Mouse (Mus musculus) kidney, embryonic 15.5 days (tissue): Measurements from ENCODE around the gene Pigh. TPM values are rescaled to one million over a fixed set of nuclear protein-coding genes. Genes with fewer than 3 reads are reported as not detected.

Experiments
- ATAC-seq: fragments of 200-750 bp; cut with Nextera tagmentation; replicated peaks from 2 replicates; pipeline ENCODE4 v1.8.0; 2017; ENCODE audit warnings: moderate TSS enrichment; ENCODE audit not compliant: low FRiP score
- H3K27ac ChIP-seq: fragments of 300-500 bp; sonication (generic); 2 replicates; pipeline ENCODE4 v1.5.1; 2015; ENCODE audit warnings: mild to moderate bottlenecking, inconsistent platforms
- H3K27me3 ChIP-seq: fragments of 300-500 bp; sonication (generic); 2 replicates; pipeline ENCODE4 v1.6.1; 2015; ENCODE audit warnings: inconsistent platforms
- H3K36me3 ChIP-seq: fragments of 300-500 bp; sonication (generic); 2 replicates; pipeline ENCODE4 v1.6.1; 2015; ENCODE audit warnings: inconsistent platforms
- H3K4me1 ChIP-seq: fragments of 300-500 bp; sonication (generic); 2 replicates; pipeline ENCODE4 v1.6.1; 2015; ENCODE audit warnings: inconsistent platforms
- H3K4me2 ChIP-seq: fragments of 300-500 bp; sonication (generic); 2 replicates; pipeline ENCODE4 v1.6.1; 2015; ENCODE audit warnings: moderate library complexity, mild to moderate bottlenecking, inconsistent platforms
- H3K4me3 ChIP-seq: fragments of 300-500 bp; sonication (generic); replicated peaks from 2 replicates; pipeline ENCODE4 v1.5.1; 2015; ENCODE audit warnings: mild to moderate bottlenecking, inconsistent platforms
- H3K9ac ChIP-seq: fragments of 300-500 bp; sonication (generic); 2 replicates; pipeline ENCODE4 v1.6.1; 2015; ENCODE audit warnings: mild to moderate bottlenecking, inconsistent platforms
- H3K9me3 ChIP-seq: fragments of 300-500 bp; sonication (generic); replicated peaks from 2 replicates; pipeline ENCODE4 v1.6.1; 2016; ENCODE audit warnings: inconsistent platforms
- WGBS: fragments of 180-500 bp; shearing (Covaris S2); methylation state at CpG from one replicate; pipeline ENCODE4 v1.1.7; 2015; ENCODE audit warnings: mixed read lengths; 5-methylcytosine and 5-hydroxymethylcytosine counted together
- polyA plus RNA-seq: library from polyadenylated mRNA; unstranded; fragments of >200 nt; fragmentation: Nextera tagmentation; extraction: Ambion mirVana; gene quantifications from 2 replicates; pipeline ENCODE4 v1.2.1, GENCODE M21; 2015

The Pigh gene
- polyA plus RNA-seq, 1 experiment from 2014 or later, result 36.2 TPM

- H3K27ac ChIP-seq, result no peak overlapping the region
- no peak overlapping the region for H3K4me3 ChIP-seq
- no peaks in the 10 kb centered on the region for H3K9me3 ChIP-seq
- H3K9ac ChIP-seq, result no peak overlapping the region
- no peak overlapping the region for H3K4me2 ChIP-seq
- no peaks in the 10 kb centered on the region for H3K4me1 ChIP-seq
- ATAC-seq, result no peak
- 80% methylated on average over 2 of the region's 2 CpGs for WGBS
- H3K36me3 ChIP-seq, result no peaks in the 10 kb centered on the region
- H3K27me3 ChIP-seq, result no peaks in the 10 kb centered on the region
Observed at GRCm38 (mm10) chr12:79104544-79104943, 15.1 kb upstream of the Pigh start.

GRCm38 (mm10) chr12:79103773-79104172, 14.3 kb upstream of the Pigh start:
- 71% methylated on average over 3 of the region's 3 CpGs for WGBS
- H3K4me2 ChIP-seq, result no peak overlapping the region
- no peaks in the 10 kb centered on the region for H3K36me3 ChIP-seq
- ATAC-seq, result no peak
- H3K9ac ChIP-seq, result no peak overlapping the region
- H3K4me3 ChIP-seq, result no peak overlapping the region
- no peaks in the 10 kb centered on the region for H3K27me3 ChIP-seq
- no peak overlapping the region for H3K27ac ChIP-seq
- H3K9me3 ChIP-seq, result no peaks in the 10 kb centered on the region
- no peaks in the 10 kb centered on the region for H3K4me1 ChIP-seq

DNA sequence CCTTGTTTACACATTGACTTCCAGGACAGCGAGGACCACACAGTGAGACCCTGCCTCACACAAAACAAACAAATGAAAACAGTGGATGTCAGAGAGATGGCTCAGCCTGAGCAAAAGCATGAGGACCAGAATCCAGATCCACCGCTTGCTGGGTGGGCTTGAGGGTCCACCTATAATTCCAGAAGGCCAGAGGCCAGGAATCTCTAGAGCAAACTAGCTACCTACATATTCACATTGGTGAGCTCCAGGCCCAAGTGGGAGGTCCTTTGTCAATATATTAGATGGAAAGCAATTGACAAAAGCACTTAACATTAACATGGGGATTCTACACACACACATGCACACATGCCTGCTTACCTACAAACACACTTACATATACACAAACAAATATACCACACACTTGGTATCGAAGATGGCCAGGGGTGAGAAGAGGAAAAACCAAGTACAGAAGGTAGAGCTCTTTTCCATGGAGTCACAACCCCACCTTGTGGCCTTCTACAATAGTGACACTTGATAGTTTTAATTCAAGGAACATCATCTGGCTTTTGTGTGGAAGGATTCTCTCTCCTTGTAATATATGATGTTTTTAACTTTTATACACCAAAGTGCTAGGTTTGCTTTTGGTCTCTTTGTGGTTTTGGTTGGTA, 7.8 kb upstream of the Pigh start:
- Histone ChIP-seq H3K4me2 (no peak overlapping the region), H3K36me3 (no peaks in the 10 kb centered on the region), H3K4me1 (no peaks in the 10 kb centered on the region), H3K9ac (no peak overlapping the region), H3K9me3 (no peaks in the 10 kb centered on the region), H3K27me3 (no peaks in the 10 kb centered on the region), H3K27ac (no peak overlapping the region), H3K4me3 (no peak overlapping the region)
- no peak for ATAC-seq
- 70% methylated on average over 3 of the region's 3 CpGs for WGBS

GRCm38 (mm10) chr12:79092569-79092968, 3.1 kb upstream of the Pigh start:
- no peak for ATAC-seq
- WGBS, result 45% methylated on average over 4 of the region's 4 CpGs
- H3K27me3 ChIP-seq, result no peaks in the 10 kb centered on the region
- H3K27ac ChIP-seq, result no peak overlapping the region
- no peaks in the 10 kb centered on the region for H3K36me3 ChIP-seq
- no peak overlapping the region for H3K4me3 ChIP-seq
- no peak overlapping the region for H3K4me2 ChIP-seq
- H3K4me1 ChIP-seq, result peaks cover 9% of the 10 kb centered on the region
- H3K9me3 ChIP-seq, result no peaks in the 10 kb centered on the region
- no peak overlapping the region for H3K9ac ChIP-seq

DNA sequence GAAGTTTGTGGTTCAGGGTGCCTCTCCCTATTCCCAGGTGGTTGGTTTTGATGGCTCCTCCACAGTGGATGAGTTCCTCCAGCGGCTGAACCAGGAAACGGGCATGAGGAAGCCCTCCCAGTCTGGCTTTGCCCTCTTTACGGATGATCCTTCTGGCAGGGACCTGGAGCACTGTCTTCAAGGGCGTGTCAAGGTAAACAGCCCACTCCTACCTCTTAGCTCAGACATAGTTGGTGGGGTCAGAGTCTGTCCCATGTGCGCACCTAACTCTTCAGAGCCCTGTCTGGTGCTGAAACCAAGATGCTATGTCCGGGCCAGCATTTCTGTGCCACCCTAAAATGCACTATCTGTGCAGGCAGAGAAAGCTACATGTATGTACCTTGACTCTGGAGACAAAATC, 16.1 kb downstream of the Pigh start:
- Histone ChIP-seq H3K4me3 (no peak overlapping the region), H3K27me3 (no peaks in the 10 kb centered on the region), H3K9ac (no peak overlapping the region), H3K4me2 (no peak overlapping the region), H3K36me3 (peaks cover 76% of the 10 kb centered on the region), H3K27ac (no peak overlapping the region), H3K9me3 (no peaks in the 10 kb centered on the region), H3K4me1 (0 out of 2 replicates have a peak, but pooled peaks cover 3% of the 10 kb centered on the region)
- no peak for ATAC-seq
- WGBS, result 86% methylated on average over 6 of the region's 6 CpGs

- Histone ChIP-seq H3K4me3 (no peak overlapping the region), H3K9me3 (no peaks in the 10 kb centered on the region), H3K27me3 (no peaks in the 10 kb centered on the region), H3K9ac (no peak overlapping the region), H3K27ac (no peak overlapping the region), H3K4me1 (0 out of 2 replicates have a peak, but pooled peaks cover 3% of the 10 kb centered on the region), H3K4me2 (no peak overlapping the region), H3K36me3 (peaks cover 73% of the 10 kb centered on the region)
- no peak for ATAC-seq
- 92% methylated on average over 6 of the region's 6 CpGs for WGBS
Observed at GRCm38 (mm10) chr12:79072576-79072975, 16.9 kb downstream of the Pigh start.

GRCm38 (mm10) chr12:79070736-79071333, 18.6 kb downstream of the Pigh start:
- WGBS, result 80% methylated on average over 9 of the region's 9 CpGs
- no peak overlapping the region for H3K9ac ChIP-seq
- H3K27ac ChIP-seq, result peak overlapping the region; percentile 89
- H3K4me3 ChIP-seq, result no peak overlapping the region
- peaks cover 68% of the 10 kb centered on the region for H3K36me3 ChIP-seq
- 0 out of 2 replicates have a peak, but pooled peaks cover 3% of the 10 kb centered on the region for H3K4me1 ChIP-seq
- no peaks in the 10 kb centered on the region for H3K27me3 ChIP-seq
- no peak overlapping the region for H3K4me2 ChIP-seq
- ATAC-seq, result no peak
- H3K9me3 ChIP-seq, result no peaks in the 10 kb centered on the region

DNA sequence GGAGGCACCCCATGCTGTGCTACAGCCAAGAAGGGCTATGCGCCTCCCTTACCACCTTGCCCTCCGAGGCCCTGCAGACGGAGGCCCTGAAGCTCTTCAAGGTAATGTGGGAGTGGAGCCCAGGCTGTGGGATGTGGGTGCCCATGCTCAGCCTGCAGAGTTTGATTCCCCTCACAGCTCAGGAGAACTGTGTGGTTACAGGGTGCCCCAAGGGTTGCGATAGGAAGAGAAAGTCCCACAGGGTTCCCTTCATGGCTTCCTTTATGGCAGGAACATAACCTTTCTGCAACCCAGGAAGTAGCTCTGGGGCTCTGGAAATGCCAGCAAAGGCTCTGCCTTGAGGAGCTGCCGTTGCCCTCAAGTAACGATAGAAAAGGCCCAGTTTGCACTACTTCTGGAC, 19.5 kb downstream of the Pigh start:
- Histone ChIP-seq H3K9ac (no peak overlapping the region), H3K27ac (peak overlapping the region; percentile 89), H3K27me3 (no peaks in the 10 kb centered on the region), H3K4me3 (no peak overlapping the region), H3K4me1 (0 out of 2 replicates have a peak, but pooled peaks cover 3% of the 10 kb centered on the region), H3K36me3 (peaks cover 65% of the 10 kb centered on the region), H3K9me3 (no peaks in the 10 kb centered on the region), H3K4me2 (0 out of 2 replicates have a peak overlapping the region, but pooled peaks have one; percentile 9)
- 78% methylated on average over 6 of the region's 6 CpGs for WGBS
- ATAC-seq, result no peak

DNA sequence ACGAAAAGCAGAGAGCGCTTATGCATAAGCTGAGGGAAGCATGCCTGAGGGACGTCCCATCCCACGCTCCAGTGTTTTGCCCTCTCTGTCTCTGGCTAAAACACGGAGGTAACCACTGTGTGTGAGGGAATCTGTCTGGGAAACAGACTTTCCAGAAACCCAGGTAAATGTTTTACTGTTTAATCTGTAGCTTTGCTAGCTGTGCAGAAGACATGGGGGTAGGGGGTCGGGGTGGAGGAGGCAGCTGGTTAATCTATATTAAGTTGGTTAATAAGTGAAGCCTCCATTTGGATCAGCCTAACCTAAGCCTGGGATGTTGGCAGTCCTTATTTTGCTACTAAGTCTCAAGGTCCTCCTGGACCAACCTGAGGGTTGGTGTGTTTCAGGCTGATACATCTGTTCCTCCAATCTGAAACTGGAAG, 20.3 kb downstream of the Pigh start:
- H3K27me3 ChIP-seq, result no peaks in the 10 kb centered on the region
- 79% methylated on average over 6 of the region's 6 CpGs for WGBS
- peak; percentile 77 for ATAC-seq
- no peaks in the 10 kb centered on the region for H3K9me3 ChIP-seq
- 0 out of 2 replicates have a peak, but pooled peaks cover 3% of the 10 kb centered on the region for H3K4me1 ChIP-seq
- H3K4me3 ChIP-seq, result no peak overlapping the region
- peak overlapping the region; percentile 89 for H3K27ac ChIP-seq
- H3K4me2 ChIP-seq, result no peak overlapping the region
- H3K9ac ChIP-seq, result no peak overlapping the region
- peaks cover 65% of the 10 kb centered on the region for H3K36me3 ChIP-seq

GRCm38 (mm10) chr12:79068306-79068705, 21.1 kb downstream of the Pigh start:
- H3K4me3 ChIP-seq, result 0 out of 2 replicates have a peak overlapping the region, but pooled peaks have one; percentile 2
- no peaks in the 10 kb centered on the region for H3K9me3 ChIP-seq
- WGBS, result 87% methylated on average over 11 of the region's 11 CpGs
- peak overlapping the region; percentile 32 for H3K4me2 ChIP-seq
- ATAC-seq, result peak; percentile 55
- H3K9ac ChIP-seq, result no peak overlapping the region
- peak overlapping the region; percentile 84 for H3K27ac ChIP-seq
- 0 out of 2 replicates have a peak, but pooled peaks cover 3% of the 10 kb centered on the region for H3K4me1 ChIP-seq
- H3K27me3 ChIP-seq, result no peaks in the 10 kb centered on the region
- peaks cover 63% of the 10 kb centered on the region for H3K36me3 ChIP-seq

DNA sequence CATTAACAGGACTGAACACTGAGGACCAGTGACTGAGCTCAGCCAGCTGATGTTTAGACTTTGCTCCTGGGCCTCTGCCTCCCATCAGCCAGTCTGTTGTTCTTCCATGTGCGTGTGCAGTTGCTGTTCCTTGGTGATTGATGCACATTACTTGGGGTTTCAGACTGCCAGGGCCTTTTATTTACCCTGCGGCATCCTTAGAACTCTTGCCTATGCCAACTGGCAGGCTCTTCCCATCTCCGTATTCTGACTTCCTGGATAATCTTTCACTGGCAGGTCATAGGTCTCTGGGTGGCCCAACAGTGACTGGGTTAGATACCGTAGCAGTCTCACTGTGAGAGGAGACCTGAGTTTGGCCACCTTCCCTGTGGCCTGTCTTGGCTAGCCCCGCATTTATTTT, 21.9 kb downstream of the Pigh start:
- Histone ChIP-seq H3K27me3 (no peaks in the 10 kb centered on the region), H3K36me3 (peaks cover 55% of the 10 kb centered on the region), H3K4me2 (peak overlapping the region; percentile 32), H3K4me3 (no peak overlapping the region), H3K27ac (peak overlapping the region; percentile 84), H3K4me1 (0 out of 2 replicates have a peak, but pooled peaks cover 3% of the 10 kb centered on the region), H3K9me3 (no peaks in the 10 kb centered on the region), H3K9ac (no peak overlapping the region)
- 0 out of 2 replicates have a peak, but pooled peaks have one; percentile 9 for ATAC-seq
- WGBS, result 66% methylated on average over 5 of the region's 5 CpGs

GRCm38 (mm10) chr12:79066431-79066830, 23.0 kb downstream of the Pigh start:
- peaks cover 53% of the 10 kb centered on the region for H3K36me3 ChIP-seq
- no peaks in the 10 kb centered on the region for H3K9me3 ChIP-seq
- no peak overlapping the region for H3K9ac ChIP-seq
- H3K27me3 ChIP-seq, result no peaks in the 10 kb centered on the region
- WGBS, result 78% methylated on average over 9 of the region's 9 CpGs
- H3K27ac ChIP-seq, result no peak overlapping the region
- 0 out of 2 replicates have a peak, but pooled peaks cover 3% of the 10 kb centered on the region for H3K4me1 ChIP-seq
- no peak overlapping the region for H3K4me3 ChIP-seq
- no peak for ATAC-seq
- no peak overlapping the region for H3K4me2 ChIP-seq
